Mouse (Mus musculus): Measurements from ENCODE around the gene 1700017B05Rik. TPM values are rescaled to one million over a fixed set of nuclear protein-coding genes. Genes with fewer than 3 reads are reported as not detected.

1700017B05Rik gene
- polyA plus RNA-seq, 1 experiment = 3.5 TPM

- no peak for DNase-seq (ENCODE audit: low read depth)
- TF ChIP-seq POLR2A (IDR thresholded peaks at IDR 0.05; ENCODE audit: borderline replicate concordance, extremely low read depth, insufficient read depth, insufficient read length, poor library complexity, severe bottlenecking) (no peak), CTCF (IDR thresholded peaks at IDR 0.05; ENCODE audit: borderline replicate concordance, extremely low read depth, insufficient read depth, insufficient read length) (no peak)
Measured at GRCm38 (mm10) chr9:57294905-57295304, 32.5 kb upstream of the 1700017B05Rik start.

GRCm38 (mm10) chr9:57287183-57287582, 24.8 kb upstream of the 1700017B05Rik start:
- DNase-seq (ENCODE audit: low read depth) = no peak
- no peak for TF ChIP-seq POLR2A (IDR thresholded peaks at IDR 0.05; ENCODE audit: borderline replicate concordance, extremely low read depth, insufficient read depth, insufficient read length, poor library complexity, severe bottlenecking)
- no peak for TF ChIP-seq CTCF (IDR thresholded peaks at IDR 0.05; ENCODE audit: borderline replicate concordance, extremely low read depth, insufficient read depth, insufficient read length)

- DNase-seq (ENCODE audit: low read depth) = no peak
- no peak for TF ChIP-seq CTCF (IDR thresholded peaks at IDR 0.05; ENCODE audit: borderline replicate concordance, extremely low read depth, insufficient read depth, insufficient read length)
- no peak for TF ChIP-seq POLR2A (IDR thresholded peaks at IDR 0.05; ENCODE audit: borderline replicate concordance, extremely low read depth, insufficient read depth, insufficient read length, poor library complexity, severe bottlenecking)
Measured at GRCm38 (mm10) chr9:57283311-57283710, 20.9 kb upstream of the 1700017B05Rik start.

GRCm38 (mm10) chr9:57282686-57283085, 20.3 kb upstream of the 1700017B05Rik start:
- no peak for DNase-seq (ENCODE audit: low read depth)
- TF ChIP-seq CTCF (IDR thresholded peaks at IDR 0.05; ENCODE audit: borderline replicate concordance, extremely low read depth, insufficient read depth, insufficient read length) (no peak), POLR2A (IDR thresholded peaks at IDR 0.05; ENCODE audit: borderline replicate concordance, extremely low read depth, insufficient read depth, insufficient read length, poor library complexity, severe bottlenecking) (no peak)

GRCm38 (mm10) chr9:57281549-57281948, 19.1 kb upstream of the 1700017B05Rik start:
- TF ChIP-seq CTCF (IDR thresholded peaks at IDR 0.05; ENCODE audit: borderline replicate concordance, extremely low read depth, insufficient read depth, insufficient read length) (no peak), POLR2A (IDR thresholded peaks at IDR 0.05; ENCODE audit: borderline replicate concordance, extremely low read depth, insufficient read depth, insufficient read length, poor library complexity, severe bottlenecking) (no peak)
- DNase-seq (ENCODE audit: low read depth) = peak; percentile 58

DNA sequence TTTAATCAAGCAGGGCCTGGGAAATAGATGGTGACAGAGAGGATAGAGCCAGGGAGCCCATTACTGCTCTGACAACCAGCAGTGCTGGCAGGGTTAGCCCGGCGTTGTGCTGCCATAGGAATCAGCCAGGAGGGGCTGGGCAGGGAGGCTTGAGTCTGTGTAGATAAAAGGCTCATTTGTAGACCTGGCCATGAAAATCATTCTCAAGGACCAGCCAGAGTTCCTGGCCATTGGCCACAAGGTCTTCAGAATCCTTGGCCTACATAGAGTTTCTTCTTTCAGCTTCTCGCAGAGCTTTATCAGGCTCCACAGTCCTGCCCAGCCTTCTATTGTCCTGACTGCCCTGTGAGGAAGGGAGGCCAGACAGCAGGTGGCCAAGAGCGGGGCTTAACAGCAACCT, 17.0 kb upstream of the 1700017B05Rik start:
- TF ChIP-seq CTCF (IDR thresholded peaks at IDR 0.05; ENCODE audit: borderline replicate concordance, extremely low read depth, insufficient read depth, insufficient read length) (no peak), POLR2A (IDR thresholded peaks at IDR 0.05; ENCODE audit: borderline replicate concordance, extremely low read depth, insufficient read depth, insufficient read length, poor library complexity, severe bottlenecking) (no peak)

GRCm38 (mm10) chr9:57278268-57278667, 15.9 kb upstream of the 1700017B05Rik start:
- no peak for TF ChIP-seq POLR2A (IDR thresholded peaks at IDR 0.05; ENCODE audit: borderline replicate concordance, extremely low read depth, insufficient read depth, insufficient read length, poor library complexity, severe bottlenecking)
- no peak for TF ChIP-seq CTCF (IDR thresholded peaks at IDR 0.05; ENCODE audit: borderline replicate concordance, extremely low read depth, insufficient read depth, insufficient read length)
- DNase-seq (ENCODE audit: low read depth) = no peak

More for the DNA sequence above, 17.0 kb upstream of the 1700017B05Rik start:
- no peak for DNase-seq (ENCODE audit: low read depth)

GRCm38 (mm10) chr9:57276311-57276710, 13.9 kb upstream of the 1700017B05Rik start:
- DNase-seq (ENCODE audit: low read depth) = no peak
- no peak for TF ChIP-seq POLR2A (IDR thresholded peaks at IDR 0.05; ENCODE audit: borderline replicate concordance, extremely low read depth, insufficient read depth, insufficient read length, poor library complexity, severe bottlenecking)
- TF ChIP-seq CTCF (IDR thresholded peaks at IDR 0.05; ENCODE audit: borderline replicate concordance, extremely low read depth, insufficient read depth, insufficient read length) = no peak

GRCm38 (mm10) chr9:57273805-57274494, 11.5 kb upstream of the 1700017B05Rik start:
- DNase-seq (ENCODE audit: low read depth) = peak; percentile 23
- no peak for TF ChIP-seq POLR2A (IDR thresholded peaks at IDR 0.05; ENCODE audit: borderline replicate concordance, extremely low read depth, insufficient read depth, insufficient read length, poor library complexity, severe bottlenecking)
- no peak for TF ChIP-seq CTCF (IDR thresholded peaks at IDR 0.05; ENCODE audit: borderline replicate concordance, extremely low read depth, insufficient read depth, insufficient read length)

- TF ChIP-seq CTCF (IDR thresholded peaks at IDR 0.05; ENCODE audit: borderline replicate concordance, extremely low read depth, insufficient read depth, insufficient read length) (no peak), POLR2A (IDR thresholded peaks at IDR 0.05; ENCODE audit: borderline replicate concordance, extremely low read depth, insufficient read depth, insufficient read length, poor library complexity, severe bottlenecking) (no peak)
- no peak for DNase-seq (ENCODE audit: low read depth)
Measured at GRCm38 (mm10) chr9:57272902-57273804, 10.7 kb upstream of the 1700017B05Rik start.

DNA sequence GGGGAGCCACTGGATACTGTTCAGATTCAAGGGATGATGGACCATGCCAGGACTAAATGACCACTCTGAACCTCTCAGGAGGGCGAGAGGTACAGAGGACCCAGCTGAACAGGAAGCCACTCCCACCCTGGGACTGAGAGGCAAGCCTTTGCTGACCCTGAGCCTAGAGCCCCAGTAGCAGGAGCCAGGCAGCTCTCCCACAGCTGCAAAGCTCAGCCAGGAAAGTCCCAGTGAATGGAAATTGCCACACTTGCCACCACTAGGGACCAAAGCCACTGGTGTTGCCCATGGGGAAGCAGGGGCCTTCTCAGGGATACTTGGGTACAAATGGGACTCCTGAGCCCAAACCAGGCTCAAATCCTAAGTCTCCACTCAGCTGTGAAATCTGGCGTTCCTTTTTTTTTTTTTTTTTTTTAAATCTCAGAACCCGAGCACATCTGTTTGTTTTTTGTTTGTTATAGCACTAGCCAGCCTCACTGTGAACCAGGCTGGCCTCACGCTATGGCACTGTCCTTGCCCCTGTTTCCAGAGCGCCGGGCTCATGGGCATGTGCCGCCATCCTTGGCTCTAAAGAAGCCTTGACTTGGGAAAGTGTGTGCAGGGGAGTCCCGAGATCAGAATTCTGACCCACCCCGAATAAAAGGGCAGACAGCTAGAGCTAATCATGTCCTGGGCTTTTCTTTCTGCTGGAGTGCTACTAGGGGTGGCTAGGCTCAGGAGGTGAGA, 9.6 kb upstream of the 1700017B05Rik start:
- DNase-seq (ENCODE audit: low read depth) = no peak
- TF ChIP-seq POLR2A (IDR thresholded peaks at IDR 0.05; ENCODE audit: borderline replicate concordance, extremely low read depth, insufficient read depth, insufficient read length, poor library complexity, severe bottlenecking) (no peak), CTCF (IDR thresholded peaks at IDR 0.05; ENCODE audit: borderline replicate concordance, extremely low read depth, insufficient read depth, insufficient read length) (no peak)

Measured in brain, embryonic 14.5 days (tissue).